Mouse (Mus musculus) lung, adult 2 months (tissue): ENCODE measurements at regions not wholly inside any gene's neighbourhood (a gene's known extent, or its start where the extent isn't known, plus 50 kb on each side); places are given as distances from the start of the nearest gene placed in this dataset.

Experiments used
- DNase-seq: peaks from one replicate; pipeline ENCODE4 v3.0.0; 2022
- H3K4me1 ChIP-seq: fragments of 200-500 bp; 2 replicates; pipeline ENCODE4 v1.6.1; 2011; ENCODE audit warnings: low read length; ENCODE audit not compliant: control insufficient read depth, insufficient read depth
- H3K4me3 ChIP-seq: fragments of 200-500 bp; replicated peaks from 2 replicates; pipeline ENCODE3; 2011; ENCODE audit warnings: low read depth, mild to moderate bottlenecking, control low read depth, low read length; ENCODE audit errors: extremely low read depth
- CTCF ChIP-seq: fragments of 200-500 bp; IDR thresholded peaks from 2 replicates; pipeline ENCODE4 v1.5.1; 2011; ENCODE audit warnings: mild to moderate bottlenecking, low read length, control low read depth; ENCODE audit not compliant: insufficient read depth
- POLR2A ChIP-seq: fragments of 200-500 bp; IDR thresholded peaks from 2 replicates; pipeline ENCODE4 v1.6.1; 2011; ENCODE audit warnings: low read depth, mild to moderate bottlenecking, control low read depth, low read length, borderline replicate concordance; ENCODE audit errors: extremely low read depth
- WGBS: fragments of 180-500 bp; shearing (Covaris S2); methylation state at CpG from one replicate; pipeline ENCODE4 v1.1.7; 2018; 5-methylcytosine and 5-hydroxymethylcytosine counted together

GRCm38 (mm10) chr5:111789904-111790303, 56.2 kb downstream of the Gm26897 start:
- no peak for DNase-seq
- no peak for TF ChIP-seq CTCF
- TF ChIP-seq POLR2A = no peak
- WGBS = 60% methylated on average over 4 of the region's 4 CpGs
- Histone ChIP-seq H3K4me1 (no peaks in the 10 kb centered on the region), H3K4me3 (no peak overlapping the region)

GRCm38 (mm10) chr5:111790527-111790926, 56.8 kb downstream of the Gm26897 start:
- TF ChIP-seq CTCF (no peak), POLR2A (no peak)
- H3K4me3 ChIP-seq = no peak overlapping the region
- no peak for DNase-seq
- H3K4me1 ChIP-seq = no peaks in the 10 kb centered on the region
- 49% methylated on average over 9 of the region's 9 CpGs for WGBS

GRCm38 (mm10) chr5:111791089-111791561, 57.4 kb downstream of the Gm26897 start:
- no peak for TF ChIP-seq CTCF
- no peak for TF ChIP-seq POLR2A
- DNase-seq = no peak
- no peak overlapping the region for H3K4me3 ChIP-seq
- H3K4me1 ChIP-seq = no peaks in the 10 kb centered on the region
- WGBS = 60% methylated on average over 5 of the region's 5 CpGs

- WGBS = 80% methylated on average over 14 of the region's 14 CpGs
- TF ChIP-seq CTCF (no peak), POLR2A (no peak)
- Histone ChIP-seq H3K4me1 (no peaks in the 10 kb centered on the region), H3K4me3 (no peak overlapping the region)
- DNase-seq = no peak
These were observed 59.0 kb downstream of the Gm26897 start for GRCm38 (mm10) chr5:111792746-111793145.

- whole genome bisulfite sequencing = 74% methylated on average over 4 of the region's 4 CpGs
- Histone ChIP-seq H3K4me3 (no peak overlapping the region), H3K4me1 (no peaks in the 10 kb centered on the region)
- no peak for DNase-seq
- no peak for TF ChIP-seq CTCF
- TF ChIP-seq POLR2A = no peak
These were observed 59.5 kb downstream of the Gm26897 start for GRCm38 (mm10) chr5:111793178-111793577.

- TF ChIP-seq CTCF (no peak), POLR2A (no peak)
- no peak for DNase-seq
- no peak overlapping the region for H3K4me3 ChIP-seq
- no peaks in the 10 kb centered on the region for H3K4me1 ChIP-seq
- WGBS = 77% methylated on average over 5 of the region's 5 CpGs
These were observed 63.2 kb downstream of the Gm26897 start for GRCm38 (mm10) chr5:111796889-111797288.

GRCm38 (mm10) chr5:111799700-111800311, 66.1 kb downstream of the Gm26897 start:
- WGBS = 20% methylated on average over 15 of the region's 15 CpGs
- no peaks in the 10 kb centered on the region for H3K4me1 ChIP-seq
- no peak overlapping the region for H3K4me3 ChIP-seq
- peak; percentile 44 for DNase-seq
- TF ChIP-seq CTCF (no peak), POLR2A (no peak)

- Histone ChIP-seq H3K4me1 (no peaks in the 10 kb centered on the region), H3K4me3 (no peak overlapping the region)
- TF ChIP-seq CTCF (no peak), POLR2A (no peak)
- 80% methylated on average over 11 of the region's 11 CpGs for WGBS
- no peak for DNase-seq
These were observed 66.8 kb downstream of the Gm26897 start for GRCm38 (mm10) chr5:111800511-111800910.

- no peak for TF ChIP-seq CTCF
- TF ChIP-seq POLR2A = no peak
- 54% methylated on average over 2 of the region's 2 CpGs for WGBS
- no peaks in the 10 kb centered on the region for H3K4me1 ChIP-seq
- no peak for DNase-seq
- no peak overlapping the region for H3K4me3 ChIP-seq
These were observed 67.3 kb downstream of the Gm26897 start for GRCm38 (mm10) chr5:111801051-111801450.

- no peak overlapping the region for H3K4me3 ChIP-seq
- 59% methylated on average over 6 of the region's 6 CpGs for WGBS
- no peak for DNase-seq
- no peak for TF ChIP-seq POLR2A
- TF ChIP-seq CTCF = no peak
- H3K4me1 ChIP-seq = no peaks in the 10 kb centered on the region
These were observed 70.8 kb downstream of the Gm26897 start for GRCm38 (mm10) chr5:111804542-111804941.

GRCm38 (mm10) chr5:111805150-111805549, 71.4 kb downstream of the Gm26897 start:
- no peak for DNase-seq
- no peak overlapping the region for H3K4me3 ChIP-seq
- 52% methylated on average over 7 of the region's 7 CpGs for WGBS
- no peaks in the 10 kb centered on the region for H3K4me1 ChIP-seq
- TF ChIP-seq POLR2A (no peak), CTCF (no peak)
